Mouse (Mus musculus) intestine, postnatal 0 days (tissue): ENCODE results near the gene Pip5k1a. TPM values are rescaled to one million over a fixed set of nuclear protein-coding genes. Genes with fewer than 3 reads are reported as not detected.

Experiments used
- ATAC-seq: fragments of 200-750 bp; cut with Nextera tagmentation; 2 replicates; pipeline ENCODE4 v1.8.0; 2017; ENCODE audit warnings: mild to moderate bottlenecking, moderate TSS enrichment, moderate library complexity
- H3K27ac ChIP-seq: fragments of 300-500 bp; sonication (generic); 2 replicates; pipeline ENCODE4 v1.5.1; 2014; ENCODE audit warnings: mild to moderate bottlenecking, low read depth, low read length, moderate library complexity
- H3K27me3 ChIP-seq: fragments of 300-500 bp; sonication (generic); replicated peaks from 2 replicates; pipeline ENCODE4 v1.6.1; 2014; ENCODE audit warnings: low read length, mixed read lengths; ENCODE audit not compliant: control insufficient read depth, insufficient read depth
- H3K36me3 ChIP-seq: fragments of 300-500 bp; sonication (generic); 2 replicates; pipeline ENCODE4 v1.6.1; 2014; ENCODE audit warnings: mild to moderate bottlenecking, moderate library complexity; ENCODE audit not compliant: control insufficient read depth, insufficient read depth
- H3K4me1 ChIP-seq: fragments of 300-500 bp; sonication (generic); replicated peaks from 2 replicates; pipeline ENCODE4 v1.6.1; 2014; ENCODE audit warnings: antibody characterized with exemption, low read length, mixed read lengths; ENCODE audit not compliant: control insufficient read depth, insufficient read depth
- H3K4me2 ChIP-seq: fragments of 300-500 bp; sonication (generic); replicated peaks from 2 replicates; pipeline ENCODE4 v1.6.1; 2014; ENCODE audit warnings: low read depth, mild to moderate bottlenecking, moderate library complexity
- H3K4me3 ChIP-seq: fragments of 300-500 bp; sonication (generic); 2 replicates; pipeline ENCODE4 v1.5.1; 2014; ENCODE audit warnings: low read depth, low read length
- H3K9ac ChIP-seq: fragments of 300-500 bp; sonication (generic); 2 replicates; pipeline ENCODE4 v1.6.1; 2014; ENCODE audit warnings: mild to moderate bottlenecking, low read depth, low read length
- H3K9me3 ChIP-seq: fragments of 300-500 bp; sonication (generic); 2 replicates; pipeline ENCODE4 v1.6.1; 2016; ENCODE audit warnings: mixed run types; ENCODE audit not compliant: control insufficient read depth
- CTCF ChIP-seq: sonication (generic); IDR thresholded peaks from 2 replicates; pipeline ENCODE4 v1.5.1; 2016; ENCODE audit warnings: low read depth, mild to moderate bottlenecking, control low read depth, antibody characterized with exemption, moderate library complexity
- WGBS: fragments of 180-500 bp; shearing (Covaris S2); extraction: QIAGEN DNeasy Blood & Tissue Kit; methylation state at CpG from one replicate; pipeline ENCODE4 v1.1.7; 2014; 5-methylcytosine and 5-hydroxymethylcytosine counted together
- microRNA-seq: library from miRNA; unstranded; fragments of <30 nt; microRNA quantifications from one replicate; pipeline ENCODE4, GENCODE M21; 2016
- polyA plus RNA-seq: library from polyadenylated mRNA; unstranded; fragments of >200 nt; fragmentation: Nextera tagmentation; extraction: Ambion mirVana; gene quantifications from 2 replicates; pipeline ENCODE4 v1.2.1, GENCODE M21; 2015

Pip5k1a gene
- polyA plus RNA-seq, 1 experiment from 2014 or later = 13.1 TPM

DNA sequence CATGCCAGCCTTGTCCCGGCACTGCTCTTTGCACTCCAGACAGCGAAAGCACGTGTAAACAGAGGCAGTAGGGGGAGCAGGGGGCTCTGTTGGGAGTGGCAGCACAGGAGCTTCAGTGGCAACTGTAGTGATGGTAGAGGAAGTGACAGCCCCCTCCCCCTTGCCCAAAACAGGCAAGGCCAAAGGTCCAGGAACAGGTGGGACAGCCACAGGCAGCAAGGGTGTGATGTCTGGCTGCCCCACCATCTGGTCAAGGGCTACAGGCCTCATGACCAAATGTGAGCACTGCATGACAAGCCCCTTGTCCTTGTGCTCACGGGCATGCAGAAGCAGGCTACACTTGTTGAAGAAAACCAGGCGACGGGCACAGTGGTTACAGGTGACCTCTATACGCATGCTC, 96.3 kb downstream of the Pip5k1a start:
- Histone ChIP-seq H3K36me3 (peaks cover 63% of the 10 kb centered on the region), H3K4me1 (peaks cover 4% of the 10 kb centered on the region; the same call in 1 of the 2 replicates), H3K27ac (no peak overlapping the region), H3K9me3 (no peaks in the 10 kb centered on the region), H3K4me2 (no peak overlapping the region), H3K4me3 (no peak overlapping the region), H3K27me3 (no peaks in the 10 kb centered on the region), H3K9ac (no peak overlapping the region)
- ATAC-seq = no peak
- TF ChIP-seq CTCF = no peak
- 80% methylated on average over 7 of the region's 7 CpGs for WGBS

Small RNAs within 50 kb of the gene (microRNA-seq; reads per million reads assigned to microRNA genes)
- not detected for gene Mir8099-1

Other genes starting within 250 kb of the Pip5k1a start
- gene Psmb4, start 220.0 kb downstream of the Pip5k1a start, polyA plus RNA-seq = 308 and 311 TPM in 2 replicates
- gene Selenbp1, start 173.9 kb downstream of the Pip5k1a start, polyA plus RNA-seq = 61.7 and 71.6 TPM in 2 replicates
- 2.6 and 3.9 TPM in 2 replicates for gene Rfx5, start 152.9 kb downstream of the Pip5k1a start, polyA plus RNA-seq
- gene Pi4kb, start 132.2 kb downstream of the Pip5k1a start, polyA plus RNA-seq = 10.5 and 11.6 TPM in 2 replicates
- 8.7 and 9.7 TPM in 2 replicates for gene Zfp687, start 91.5 kb downstream of the Pip5k1a start, polyA plus RNA-seq
- 164 and 166 TPM in 2 replicates for gene Psmd4, start 64.3 kb downstream of the Pip5k1a start, polyA plus RNA-seq
- gene Vps72, start 4.1 kb upstream of the Pip5k1a start, polyA plus RNA-seq = 58.5 and 60.5 TPM in 2 replicates
- gene Tmod4, start 17.5 kb upstream of the Pip5k1a start, polyA plus RNA-seq = 0.44 and 0.73 TPM in 2 replicates
- 49.3 and 54.8 TPM in 2 replicates for gene Scnm1, start 27.1 kb upstream of the Pip5k1a start, polyA plus RNA-seq
- gene Lysmd1, start 27.2 kb upstream of the Pip5k1a start, polyA plus RNA-seq = 7.1 and 7.5 TPM in 2 replicates
- 3.6 and 4.7 TPM in 2 replicates for gene Tnfaip8l2, start 35.4 kb upstream of the Pip5k1a start, polyA plus RNA-seq
- 1.0 and 1.3 TPM in 2 replicates for gene Sema6c, start 53.5 kb upstream of the Pip5k1a start, polyA plus RNA-seq
- 3.1 and 4.6 TPM in 2 replicates for gene Gabpb2, start 111.0 kb upstream of the Pip5k1a start, polyA plus RNA-seq
- gene Cdc42se1, start 121.8 kb upstream of the Pip5k1a start, polyA plus RNA-seq = 59.4 and 64.9 TPM in 2 replicates
- gene Mllt11, start 125.2 kb upstream of the Pip5k1a start, polyA plus RNA-seq = 10.1 and 10.6 TPM in 2 replicates
- 0.14 and 0.16 TPM in 2 replicates for gene Gm128, start 134.7 kb upstream of the Pip5k1a start, polyA plus RNA-seq
- not detected in 2 replicates for gene Bnipl, start 144.3 kb upstream of the Pip5k1a start, polyA plus RNA-seq
- 36.4 and 38.0 TPM in 2 replicates for gene Mindy1, start 174.4 kb upstream of the Pip5k1a start, polyA plus RNA-seq
- gene Prune1, start 175.1 kb upstream of the Pip5k1a start, polyA plus RNA-seq = 9.2 and 10.1 TPM in 2 replicates
- gene Anxa9, start 200.2 kb upstream of the Pip5k1a start, polyA plus RNA-seq = 2.0 and 2.3 TPM in 2 replicates
- gene Cers2, start 207.9 kb upstream of the Pip5k1a start, polyA plus RNA-seq = 109 and 120 TPM in 2 replicates